Mouse (Mus musculus) embryo, embryonic 11.5 days (tissue): ENCODE results near the gene Wrap53.
"Not testable (repeated sequence)": the region's sequence is repeated elsewhere in the genome, so short reads cannot be mapped to it uniquely, and the experiment has no call there.

Source experiments
- DNase-seq: peaks from one replicate; pipeline ENCODE4 v3.0.0-alpha.2; 2012; ENCODE audit warnings: low read depth, low spot score

Wrap53 gene

GRCm38 (mm10) chr11:69580091-69580514 lies at the start of gene Wrap53, which contains the start of gene Trp53:
Wrap53 (minus strand) TSS chr11:69580255.
Trp53 (plus strand) TSS chr11:69580359.
- peak; percentile 88 for DNase-seq

- DNase-seq, result no peak
These were observed 49.7 kb upstream of the Wrap53 start for GRCm38 (mm10) chr11:69629802-69630201.

GRCm38 (mm10) chr11:69628286-69628685 lies 48.2 kb upstream of the Wrap53 start:
- DNase-seq, result peak; percentile 76

GRCm38 (mm10) chr11:69624339-69624738 lies 44.3 kb upstream of the Wrap53 start:
- not testable (repeated sequence) for DNase-seq

- DNase-seq, result no peak
These were observed 43.0 kb upstream of the Wrap53 start for GRCm38 (mm10) chr11:69623006-69623405.

GRCm38 (mm10) chr11:69622406-69622805 lies 42.4 kb upstream of the Wrap53 start:
- no peak for DNase-seq

- DNase-seq, result peak; percentile 66
These were observed 41.7 kb upstream of the Wrap53 start, which contains the start of gene Sat2 for GRCm38 (mm10) chr11:69621571-69622268. Sat2 (plus strand) TSS chr11:69622024.

- DNase-seq, result no peak
These were observed 40.5 kb upstream of the Wrap53 start for GRCm38 (mm10) chr11:69620394-69621081.

- no peak for DNase-seq
These were observed 37.8 kb upstream of the Wrap53 start, which contains the start of gene Shbg for GRCm38 (mm10) chr11:69617805-69618204. Shbg (minus strand) TSS chr11:69617905.

GRCm38 (mm10) chr11:69616781-69617180 lies 36.7 kb upstream of the Wrap53 start:
- no peak for DNase-seq

- not testable (repeated sequence) for DNase-seq
These were observed 34.2 kb upstream of the Wrap53 start for GRCm38 (mm10) chr11:69614257-69614588.

- DNase-seq, result peak; percentile 69
These were observed 33.6 kb upstream of the Wrap53 start for GRCm38 (mm10) chr11:69613553-69614256.

GRCm38 (mm10) chr11:69610899-69611298 lies 30.8 kb upstream of the Wrap53 start:
- no peak for DNase-seq

GRCm38 (mm10) chr11:69609416-69609815 lies 29.4 kb upstream of the Wrap53 start:
- DNase-seq, result no peak

- no peak for DNase-seq
These were observed 28.5 kb upstream of the Wrap53 start for GRCm38 (mm10) chr11:69608525-69608924.

GRCm38 (mm10) chr11:69606832-69607231 lies 26.8 kb upstream of the Wrap53 start:
- no peak for DNase-seq

GRCm38 (mm10) chr11:69606491-69606795 lies 26.4 kb upstream of the Wrap53 start:
- no peak for DNase-seq

GRCm38 (mm10) chr11:69605726-69606490 lies 25.9 kb upstream of the Wrap53 start, which contains the start of gene Atp1b2:
Atp1b2 (minus strand) TSS chr11:69605942.
- DNase-seq, result peak; percentile 66

GRCm38 (mm10) chr11:69604795-69605664 lies 25.0 kb upstream of the Wrap53 start:
- DNase-seq, result no peak

GRCm38 (mm10) chr11:69604347-69604746 lies 24.3 kb upstream of the Wrap53 start:
- DNase-seq, result no peak

GRCm38 (mm10) chr11:69603516-69603915 lies 23.5 kb upstream of the Wrap53 start:
- DNase-seq, result no peak
